Mouse (Mus musculus): Measurements from ENCODE around the gene Zgpat. TPM values are rescaled to one million over a fixed set of nuclear protein-coding genes. Genes with fewer than 3 reads are reported as not detected.

The Zgpat gene
- polyA plus RNA-seq (2016; fragmentation: Nextera tagmentation; extraction: Ambion mirVana) = 36.9 and 38.0 TPM in 2 replicates

- Histone ChIP-seq H3K36me3 (peaks cover 43% of the 10 kb centered on the region), H3K9me3 (no peaks in the 10 kb centered on the region), H3K27ac (peak within 1 kb of the TSS; percentile 96), H3K4me3 (peak within 1 kb of the TSS; percentile 78), H3K4me1 (peaks cover 29% of the 10 kb centered on the region), H3K27me3 (ENCODE audit: insufficient read depth, poor library complexity, severe bottlenecking) (no peaks in the 10 kb centered on the region)
- WGBS = under 1% methylated on average over 71 of the region's 71 CpGs
- DNase-seq (ENCODE audit: low spot score) = peak; percentile 96
These were observed at the start of gene Zgpat, which contains the start of gene Arfrp1 for GRCm38 (mm10) chr2:181364860-181365596. Zgpat (plus strand) TSS chr2:181364928. Arfrp1 (minus strand) TSS chr2:181365404.

- DNase-seq (ENCODE audit: low spot score) = peak; percentile 94
- Histone ChIP-seq H3K9me3 (no peaks in the 10 kb centered on the region), H3K27me3 (ENCODE audit: insufficient read depth, poor library complexity, severe bottlenecking) (peaks cover 20% of the 10 kb centered on the region), H3K27ac (peak within 1 kb of the TSS; percentile 88), H3K36me3 (peaks cover 26% of the 10 kb centered on the region), H3K4me1 (peaks cover 12% of the 10 kb centered on the region), H3K4me3 (peak within 1 kb of the TSS; percentile 77)
- 5% methylated on average over 40 of the region's 40 CpGs for WGBS
These were observed 45.3 kb upstream of the Zgpat start, which contains the start of gene Rtel1 for GRCm38 (mm10) chr2:181319248-181320102. Rtel1 (plus strand) TSS chr2:181319739.

- no peak for DNase-seq (ENCODE audit: low spot score)
- peaks cover 12% of the 10 kb centered on the region for H3K4me1 ChIP-seq
- peak overlapping the region; percentile 77 for H3K4me3 ChIP-seq
- H3K36me3 ChIP-seq = peaks cover 33% of the 10 kb centered on the region
- 15% methylated on average over 7 of the region's 7 CpGs for WGBS
- H3K27ac ChIP-seq = peak overlapping the region; percentile 88
- H3K27me3 ChIP-seq (ENCODE audit: insufficient read depth, poor library complexity, severe bottlenecking) = peaks cover 14% of the 10 kb centered on the region
- no peaks in the 10 kb centered on the region for H3K9me3 ChIP-seq
These were observed 44.6 kb upstream of the Zgpat start for GRCm38 (mm10) chr2:181320103-181320499.

GRCm38 (mm10) chr2:181322136-181322535 is 42.6 kb upstream of the Zgpat start:
- H3K27me3 ChIP-seq (ENCODE audit: insufficient read depth, poor library complexity, severe bottlenecking) = no peaks in the 10 kb centered on the region; the same call in 1 of the 2 replicates
- no peak overlapping the region for H3K4me3 ChIP-seq
- H3K4me1 ChIP-seq = peaks cover 12% of the 10 kb centered on the region
- 74% methylated on average over 5 of the region's 5 CpGs for WGBS
- no peak overlapping the region for H3K27ac ChIP-seq
- H3K9me3 ChIP-seq = no peaks in the 10 kb centered on the region
- no peak for DNase-seq (ENCODE audit: low spot score)
- peaks cover 52% of the 10 kb centered on the region for H3K36me3 ChIP-seq

GRCm38 (mm10) chr2:181326098-181326497 is 38.6 kb upstream of the Zgpat start:
- Histone ChIP-seq H3K4me1 (no peaks in the 10 kb centered on the region), H3K9me3 (no peaks in the 10 kb centered on the region), H3K27ac (no peak overlapping the region), H3K4me3 (no peak overlapping the region), H3K36me3 (peaks cover 89% of the 10 kb centered on the region), H3K27me3 (ENCODE audit: insufficient read depth, poor library complexity, severe bottlenecking) (no peaks in the 10 kb centered on the region)
- no peak for DNase-seq (ENCODE audit: low spot score)
- WGBS = 89% methylated on average over 2 of the region's 2 CpGs

- Histone ChIP-seq H3K36me3 (peaks cover 84% of the 10 kb centered on the region), H3K27me3 (ENCODE audit: insufficient read depth, poor library complexity, severe bottlenecking) (no peaks in the 10 kb centered on the region), H3K4me1 (no peaks in the 10 kb centered on the region), H3K4me3 (no peak overlapping the region), H3K9me3 (no peaks in the 10 kb centered on the region), H3K27ac (no peak overlapping the region)
- DNase-seq (ENCODE audit: low spot score) = no peak
These were observed 32.2 kb upstream of the Zgpat start for GRCm38 (mm10) chr2:181332542-181332941.

- no peaks in the 10 kb centered on the region for H3K4me1 ChIP-seq
- H3K27me3 ChIP-seq (ENCODE audit: insufficient read depth, poor library complexity, severe bottlenecking) = no peaks in the 10 kb centered on the region
- H3K27ac ChIP-seq = no peak overlapping the region
- WGBS = 71% methylated on average over 3 of the region's 3 CpGs
- DNase-seq (ENCODE audit: low spot score) = no peak
- H3K9me3 ChIP-seq = no peaks in the 10 kb centered on the region
- peaks cover 82% of the 10 kb centered on the region for H3K36me3 ChIP-seq
- no peak overlapping the region for H3K4me3 ChIP-seq
These were observed 30.7 kb upstream of the Zgpat start for GRCm38 (mm10) chr2:181334023-181334422.

GRCm38 (mm10) chr2:181340426-181340825 is 24.3 kb upstream of the Zgpat start:
- DNase-seq (ENCODE audit: low spot score) = no peak
- H3K4me1 ChIP-seq = no peaks in the 10 kb centered on the region
- H3K4me3 ChIP-seq = no peak overlapping the region
- no peaks in the 10 kb centered on the region for H3K27me3 ChIP-seq (ENCODE audit: insufficient read depth, poor library complexity, severe bottlenecking)
- H3K27ac ChIP-seq = no peak overlapping the region
- H3K9me3 ChIP-seq = no peaks in the 10 kb centered on the region
- peaks cover 90% of the 10 kb centered on the region for H3K36me3 ChIP-seq
- WGBS = 88% methylated on average over 4 of the region's 4 CpGs

GRCm38 (mm10) chr2:181342766-181343165 is 22.0 kb upstream of the Zgpat start:
- Histone ChIP-seq H3K36me3 (peaks cover 90% of the 10 kb centered on the region), H3K9me3 (no peaks in the 10 kb centered on the region), H3K27ac (no peak overlapping the region), H3K4me1 (no peaks in the 10 kb centered on the region), H3K27me3 (ENCODE audit: insufficient read depth, poor library complexity, severe bottlenecking) (no peaks in the 10 kb centered on the region), H3K4me3 (no peak overlapping the region)
- 82% methylated on average over 6 of the region's 6 CpGs for WGBS
- DNase-seq (ENCODE audit: low spot score) = no peak

GRCm38 (mm10) chr2:181356780-181357179 is 7.9 kb upstream of the Zgpat start:
- no peaks in the 10 kb centered on the region for H3K27me3 ChIP-seq (ENCODE audit: insufficient read depth, poor library complexity, severe bottlenecking)
- H3K27ac ChIP-seq = no peak overlapping the region
- H3K9me3 ChIP-seq = no peaks in the 10 kb centered on the region
- WGBS = 83% methylated on average over 3 of the region's 3 CpGs
- peaks cover 100% of the 10 kb centered on the region for H3K36me3 ChIP-seq
- no peaks in the 10 kb centered on the region for H3K4me1 ChIP-seq
- H3K4me3 ChIP-seq = no peak overlapping the region
- no peak for DNase-seq (ENCODE audit: low spot score)

- Histone ChIP-seq H3K9me3 (no peaks in the 10 kb centered on the region), H3K4me3 (peak overlapping the region; percentile 78), H3K36me3 (peaks cover 44% of the 10 kb centered on the region), H3K27ac (0 out of 2 replicates have a peak overlapping the region, but pooled peaks have one; percentile 96), H3K4me1 (peaks cover 29% of the 10 kb centered on the region), H3K27me3 (ENCODE audit: insufficient read depth, poor library complexity, severe bottlenecking) (no peaks in the 10 kb centered on the region)
- no peak for DNase-seq (ENCODE audit: low spot score)
- 89% methylated on average over 3 of the region's 3 CpGs for WGBS
These were observed 782 bp upstream of the Zgpat start for GRCm38 (mm10) chr2:181363946-181364345.

- Histone ChIP-seq H3K27me3 (ENCODE audit: insufficient read depth, poor library complexity, severe bottlenecking) (no peaks in the 10 kb centered on the region), H3K4me1 (peaks cover 29% of the 10 kb centered on the region), H3K9me3 (no peaks in the 10 kb centered on the region), H3K36me3 (peaks cover 43% of the 10 kb centered on the region), H3K4me3 (peak overlapping the region; percentile 78), H3K27ac (peak overlapping the region; percentile 96)
- WGBS = 8% methylated on average over 14 of the region's 14 CpGs
- no peak for DNase-seq (ENCODE audit: low spot score)
These were observed 255 bp upstream of the Zgpat start for GRCm38 (mm10) chr2:181364487-181364859.

GRCm38 (mm10) chr2:181365655-181366075 is 937 bp downstream of the Zgpat start:
- DNase-seq (ENCODE audit: low spot score) = no peak
- H3K9me3 ChIP-seq = no peaks in the 10 kb centered on the region
- H3K4me1 ChIP-seq = peaks cover 29% of the 10 kb centered on the region
- WGBS = under 1% methylated on average over 20 of the region's 20 CpGs
- H3K27me3 ChIP-seq (ENCODE audit: insufficient read depth, poor library complexity, severe bottlenecking) = no peaks in the 10 kb centered on the region
- peak overlapping the region; percentile 96 for H3K27ac ChIP-seq
- peaks cover 43% of the 10 kb centered on the region for H3K36me3 ChIP-seq
- peak overlapping the region; percentile 78 for H3K4me3 ChIP-seq
